Mouse (Mus musculus): ENCODE results near the gene Cacna1c.

Gene Cacna1c

GRCm38 (mm10) chr6:118802286-118802685 lies 393.9 kb downstream of the Cacna1c start:
- DNase-seq (ENCODE audit: low spot score), result no peak

DNA sequence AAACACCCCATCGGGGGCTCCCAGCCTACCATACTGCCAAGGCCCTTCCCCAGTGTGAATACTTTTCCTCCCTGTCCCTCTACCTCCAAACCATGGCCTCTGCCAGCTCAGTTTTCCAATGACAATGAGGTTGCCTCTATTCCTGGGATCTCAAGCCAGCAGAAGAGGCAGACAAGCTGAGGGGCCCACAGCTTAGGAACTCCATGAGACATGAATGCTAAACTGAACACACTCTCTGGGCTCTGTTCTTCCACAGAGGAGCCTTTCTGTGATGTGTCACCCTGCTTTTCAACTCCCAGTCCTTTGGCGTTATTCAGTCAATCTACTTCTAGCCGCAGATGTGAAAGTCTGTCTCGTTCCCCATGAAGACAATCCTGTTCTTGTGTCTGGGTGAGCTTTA lies 399.8 kb downstream of the Cacna1c start:
- no peak for DNase-seq (ENCODE audit: low spot score)

DNA sequence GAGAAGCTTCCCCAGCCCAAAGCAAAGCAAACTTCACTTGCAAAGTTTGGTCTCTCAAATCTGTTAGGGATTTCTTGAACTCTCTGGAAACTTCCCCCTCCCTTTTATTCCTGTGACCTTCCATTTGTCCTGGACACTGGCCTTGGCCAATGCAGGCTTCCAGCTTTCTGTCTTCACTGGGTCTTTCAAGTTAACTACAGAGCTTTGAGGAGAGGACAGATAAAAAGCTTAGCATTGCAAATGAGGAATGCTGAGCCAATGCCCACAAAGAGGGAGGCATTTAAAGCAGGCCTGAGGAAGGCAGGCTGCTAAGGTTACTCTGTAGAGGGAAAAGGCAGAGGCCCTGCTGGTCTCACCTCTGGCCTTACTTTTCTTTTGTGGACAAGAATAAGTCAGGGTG lies 400.5 kb downstream of the Cacna1c start:
- no peak for DNase-seq (ENCODE audit: low spot score)

- no peak for DNase-seq (ENCODE audit: low spot score)
These were observed 404.3 kb downstream of the Cacna1c start for GRCm38 (mm10) chr6:118791921-118792368.

DNA sequence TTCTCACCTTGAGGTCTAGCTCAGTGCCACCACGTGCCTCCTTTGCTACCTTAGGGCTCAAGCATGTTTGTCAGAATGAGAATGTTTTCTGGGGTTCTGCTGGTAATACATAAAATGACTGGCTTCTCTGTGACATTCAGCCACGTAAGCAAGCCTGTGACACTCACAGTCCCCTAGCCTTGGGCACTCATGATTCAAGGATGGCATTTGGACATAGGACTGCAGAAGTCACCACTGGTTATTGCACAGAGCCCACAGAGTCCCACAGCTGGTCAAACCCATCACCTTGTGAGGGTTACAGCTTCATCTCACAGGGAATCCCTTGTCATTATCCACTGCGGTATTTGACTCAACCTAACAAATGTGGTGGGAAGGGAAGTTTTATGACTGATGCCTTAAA lies 408.3 kb downstream of the Cacna1c start:
- DNase-seq (ENCODE audit: low spot score), result no peak

GRCm38 (mm10) chr6:118780280-118780679 lies 415.9 kb downstream of the Cacna1c start:
- no peak for DNase-seq (ENCODE audit: low spot score)

- DNase-seq (ENCODE audit: low spot score), result no peak
These were observed 417.0 kb downstream of the Cacna1c start for GRCm38 (mm10) chr6:118779201-118779600.

DNA sequence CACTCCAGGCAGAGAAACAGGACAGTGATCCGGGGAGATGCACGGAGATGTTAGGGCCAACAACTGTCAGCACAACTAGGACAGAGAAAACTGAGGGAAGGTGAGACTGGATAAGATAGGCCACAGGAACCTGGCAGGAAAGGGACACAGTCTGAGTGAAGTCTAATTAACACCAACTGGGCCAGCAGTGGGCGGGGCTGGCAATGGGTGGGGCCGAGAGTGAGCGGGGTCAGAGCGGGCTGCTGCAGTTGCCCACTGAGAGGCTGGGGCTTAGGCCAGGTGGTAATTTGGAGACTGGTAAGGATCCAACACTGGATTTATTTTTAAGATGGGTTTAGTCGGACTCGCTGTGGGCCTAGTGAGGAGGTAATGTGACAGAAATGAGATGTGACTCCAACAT lies 418.8 kb downstream of the Cacna1c start:
- no peak for DNase-seq (ENCODE audit: low spot score)

- DNase-seq (ENCODE audit: low spot score), result no peak
These were observed 419.8 kb downstream of the Cacna1c start for GRCm38 (mm10) chr6:118776459-118776858.

DNA sequence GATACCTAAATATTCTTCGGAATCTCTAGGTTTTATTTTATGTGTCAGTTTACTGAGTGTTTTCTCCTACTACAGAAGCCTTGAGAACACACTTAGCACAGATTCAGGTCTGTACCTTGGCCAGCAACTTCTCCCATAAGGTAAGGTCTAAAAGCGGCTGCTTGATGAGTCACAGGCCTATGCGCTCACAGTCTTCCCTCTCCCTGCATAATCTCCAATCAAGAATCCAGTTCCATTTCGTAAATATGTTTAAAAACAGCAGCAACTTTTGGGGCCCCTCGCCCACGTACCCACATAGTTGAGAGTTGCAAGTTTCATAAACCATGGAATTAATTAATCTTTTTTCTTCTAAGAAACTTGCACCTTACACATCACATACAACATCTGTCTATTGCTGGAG lies 423.6 kb downstream of the Cacna1c start:
- no peak for DNase-seq (ENCODE audit: low spot score)

DNA sequence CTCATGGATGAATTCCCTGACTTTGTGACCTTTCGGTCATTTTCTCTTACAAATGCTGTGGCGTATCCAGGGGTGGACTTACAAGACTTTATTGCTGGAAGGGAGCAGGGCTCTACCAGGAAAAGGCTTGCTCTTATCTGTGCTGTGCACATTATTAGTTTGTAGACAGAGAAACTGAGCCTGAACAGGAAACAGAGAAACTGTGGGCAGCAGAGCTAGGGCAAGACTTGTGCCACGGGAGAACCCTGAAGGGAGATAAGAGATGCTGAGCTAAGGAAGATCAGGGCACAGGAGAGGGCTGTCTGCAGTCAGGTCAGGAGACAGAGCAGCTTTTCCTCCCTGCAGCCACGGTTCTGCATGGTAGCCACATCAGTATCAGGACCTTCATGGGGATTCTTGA lies 425.1 kb downstream of the Cacna1c start:
- no peak for DNase-seq (ENCODE audit: low spot score)

DNA sequence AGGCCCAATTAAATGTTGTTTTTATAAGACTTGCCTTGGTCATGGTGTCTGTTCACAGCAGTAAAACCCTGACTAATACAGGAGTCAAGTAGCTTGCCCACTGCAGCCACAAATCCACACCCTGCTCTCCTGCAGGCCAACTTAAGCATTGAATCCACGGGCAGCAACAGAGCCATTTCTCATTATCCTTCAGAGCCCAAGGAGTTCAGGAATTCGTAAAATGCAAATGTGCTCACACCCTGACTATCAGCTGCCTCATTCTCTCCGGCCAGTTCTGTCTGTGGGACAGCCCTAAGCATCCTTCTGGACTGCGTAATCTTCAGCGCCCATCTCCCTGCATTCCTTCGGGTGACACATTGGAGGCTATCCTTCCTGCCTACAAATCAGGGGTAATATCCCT lies 425.8 kb downstream of the Cacna1c start:
- DNase-seq (ENCODE audit: low spot score), result no peak

DNA sequence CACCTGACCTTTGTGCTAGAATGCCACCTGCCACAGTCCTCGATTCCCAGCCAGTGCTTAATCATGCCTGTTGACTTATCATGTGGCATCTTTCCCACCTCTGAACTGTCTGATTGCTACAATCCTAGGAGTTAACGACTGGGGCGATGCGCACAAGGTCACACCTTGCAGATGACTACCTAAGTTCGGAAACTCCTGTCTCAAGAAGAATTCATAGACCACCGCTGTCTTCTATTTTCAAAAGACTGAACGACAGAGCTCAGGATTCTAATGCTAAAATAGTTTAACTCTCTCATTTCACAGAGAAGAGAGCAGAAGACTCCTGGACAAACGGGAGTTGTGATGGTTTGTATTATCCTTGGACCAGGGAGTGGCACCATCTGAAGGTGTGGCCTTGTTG lies 426.4 kb downstream of the Cacna1c start:
- no peak for DNase-seq (ENCODE audit: low spot score)

DNA sequence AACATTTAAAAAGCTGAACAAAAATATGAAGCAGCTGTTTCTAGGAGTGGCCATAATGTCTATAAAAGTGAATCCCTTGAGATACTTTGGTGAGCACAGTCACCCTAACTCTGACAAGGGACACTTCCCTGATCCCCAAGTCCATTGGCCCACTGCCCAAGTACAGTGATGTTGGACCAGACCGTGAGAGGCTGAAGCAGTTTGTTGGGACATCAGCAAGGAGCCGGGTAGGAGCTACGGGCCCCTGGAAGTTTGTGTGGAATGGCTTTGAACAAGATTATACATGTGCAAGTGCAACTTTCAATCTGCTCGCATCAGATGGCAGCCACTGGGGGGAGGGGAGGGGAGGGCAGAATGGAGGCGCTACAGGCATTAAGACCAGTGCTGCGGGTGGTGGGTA lies 428.5 kb downstream of the Cacna1c start:
- DNase-seq (ENCODE audit: low spot score), result no peak

- DNase-seq (ENCODE audit: low spot score), result no peak
These were observed 431.0 kb downstream of the Cacna1c start for GRCm38 (mm10) chr6:118765261-118765660.

DNA sequence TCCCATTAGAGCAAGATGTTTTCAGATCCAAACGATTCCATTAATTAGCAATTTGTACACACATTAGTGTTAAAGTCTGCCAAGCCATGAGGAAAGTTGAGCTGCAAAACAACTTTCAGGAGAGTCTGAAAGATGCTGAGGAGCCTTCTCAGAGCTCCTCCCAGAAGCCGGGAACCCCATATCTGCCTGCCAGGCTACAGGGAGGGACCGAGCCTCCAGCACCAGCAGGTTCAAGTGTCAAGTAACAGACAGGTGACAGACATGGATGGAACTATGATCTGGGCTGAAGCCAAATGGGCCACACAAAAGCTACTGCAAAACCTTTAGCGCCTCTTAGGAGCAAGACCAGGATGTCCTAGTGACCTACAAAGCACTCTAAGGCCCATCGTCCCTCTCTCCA lies 437.2 kb downstream of the Cacna1c start:
- DNase-seq (ENCODE audit: low spot score), result no peak

DNA sequence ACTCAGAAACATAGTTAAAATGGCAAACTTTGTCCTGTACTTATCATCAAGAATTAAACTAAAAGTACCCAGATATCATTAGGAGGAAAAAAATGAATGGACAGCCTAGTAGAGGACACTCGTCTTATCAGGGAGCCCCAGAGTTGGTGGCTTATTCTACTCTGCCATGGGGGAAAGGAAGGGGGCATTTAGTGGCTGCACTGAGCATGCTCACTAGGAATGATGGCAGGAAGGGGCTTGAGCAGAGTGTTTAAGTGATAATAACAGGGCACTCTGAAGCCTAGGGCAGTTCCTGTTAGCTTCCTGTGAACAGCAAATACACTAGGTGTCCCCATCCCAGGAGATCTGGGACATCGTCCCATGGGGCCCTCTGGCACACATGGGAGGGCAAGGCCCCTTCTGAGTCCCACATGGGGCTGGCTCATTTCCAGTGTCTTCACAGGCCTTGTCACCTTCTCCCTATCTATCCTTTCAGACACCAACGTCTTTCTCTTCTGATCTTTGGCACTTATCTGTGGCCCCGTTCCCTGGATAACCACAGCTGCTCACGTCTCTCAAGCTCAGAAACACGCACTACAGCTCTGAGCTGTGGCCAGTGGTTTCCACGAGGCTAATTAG lies 437.8 kb downstream of the Cacna1c start:
- DNase-seq (ENCODE audit: low spot score), result no peak

DNA sequence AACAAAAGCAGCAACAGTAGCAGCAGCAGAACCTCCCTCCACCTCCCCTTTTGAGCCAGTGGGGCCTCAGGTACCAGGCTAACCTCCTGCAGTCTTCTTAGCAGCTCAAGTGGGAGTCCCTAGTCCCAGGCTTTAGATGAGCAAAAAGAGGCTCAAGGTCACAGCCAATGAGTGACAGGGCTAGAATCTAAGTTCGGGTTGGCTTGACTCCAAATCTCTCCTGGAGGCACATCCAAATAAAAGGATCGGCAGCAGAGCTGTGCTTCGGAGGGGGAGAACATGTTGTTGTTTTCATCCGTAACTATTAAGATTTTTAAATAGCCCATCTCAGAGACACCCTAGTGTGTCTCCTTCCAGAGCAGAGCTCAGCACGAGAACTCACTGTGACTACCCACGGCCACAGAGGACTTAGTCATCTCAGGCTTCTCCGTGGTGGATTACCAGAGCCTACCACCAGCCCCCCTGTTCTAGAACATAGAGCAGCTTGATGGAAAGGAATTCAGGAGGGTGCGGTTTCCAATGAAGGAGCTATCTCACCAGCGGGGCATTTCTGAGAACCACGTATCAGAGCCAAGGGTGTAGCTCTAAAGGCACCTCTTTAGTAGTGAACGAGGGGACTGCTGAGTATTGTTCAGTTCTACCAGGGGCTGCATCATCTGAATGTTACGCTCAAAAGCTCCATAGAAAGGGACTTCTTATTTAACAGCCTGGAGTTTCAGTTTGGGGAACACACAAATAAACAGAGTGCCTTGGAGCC lies 438.5 kb downstream of the Cacna1c start:
- no peak for DNase-seq (ENCODE audit: low spot score)

- DNase-seq (ENCODE audit: low spot score), result no peak
These were observed 439.7 kb downstream of the Cacna1c start for GRCm38 (mm10) chr6:118756511-118756910.

DNA sequence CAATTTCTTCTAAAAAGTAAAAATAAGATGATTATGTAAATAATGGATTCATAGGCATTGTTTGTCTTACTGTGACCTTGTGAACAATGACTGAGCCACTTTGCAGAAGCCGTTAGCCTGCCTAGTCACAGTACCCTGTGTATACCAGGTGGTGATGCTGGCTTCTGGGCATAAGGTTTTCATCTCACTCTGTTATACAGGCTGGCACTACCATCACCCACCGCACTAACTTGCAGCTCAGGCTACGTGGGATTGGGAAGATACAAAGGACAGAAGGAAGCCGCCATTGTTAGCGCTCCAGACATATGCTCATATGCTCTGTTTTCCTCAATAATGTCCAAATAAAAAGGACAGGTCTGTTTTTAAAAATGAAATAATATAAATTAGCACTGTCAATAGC lies 440.4 kb downstream of the Cacna1c start:
- DNase-seq (ENCODE audit: low spot score), result no peak

- DNase-seq (ENCODE audit: low spot score), result no peak
These were observed 441.8 kb downstream of the Cacna1c start for GRCm38 (mm10) chr6:118754439-118754838.

- no peak for DNase-seq (ENCODE audit: low spot score)
These were observed 442.4 kb downstream of the Cacna1c start for GRCm38 (mm10) chr6:118753787-118754186.

GRCm38 (mm10) chr6:118753064-118753463 lies 443.2 kb downstream of the Cacna1c start:
- DNase-seq (ENCODE audit: low spot score), result no peak

- DNase-seq (ENCODE audit: low spot score), result no peak
These were observed 446.9 kb downstream of the Cacna1c start for GRCm38 (mm10) chr6:118749285-118749684.

Measured in retina, embryonic 14.5 days (tissue).